Mouse (Mus musculus) frontal cortex, postnatal 14 days (tissue): Measurements from ENCODE around the gene Bri3.
"Not testable (repeated sequence)": the region's sequence is repeated elsewhere in the genome, so short reads cannot be mapped to it uniquely, and the experiment has no call there.

Experiments
- DNase-seq, 2 experiments: peaks; one replicate each; pipeline ENCODE4 v3.0.0; 2022; ENCODE audit warnings: low spot score in 2 of 2

Gene Bri3

GRCm38 (mm10) chr5:144358592-144358917 is 114.3 kb downstream of the Bri3 start:
- DNase-seq = no peak

- DNase-seq = no peak
Observed at GRCm38 (mm10) chr5:144359886-144360285, 115.6 kb downstream of the Bri3 start.

GRCm38 (mm10) chr5:144360346-144360745 is 116.1 kb downstream of the Bri3 start:
- DNase-seq = no peak

GRCm38 (mm10) chr5:144364680-144365357 is 120.6 kb downstream of the Bri3 start:
- no peak for DNase-seq

- DNase-seq = not testable (repeated sequence)
Observed at GRCm38 (mm10) chr5:144366551-144366950, 122.3 kb downstream of the Bri3 start.

- DNase-seq = no peak
Observed at GRCm38 (mm10) chr5:144368661-144369205, 124.5 kb downstream of the Bri3 start.

GRCm38 (mm10) chr5:144370986-144371385 is 126.7 kb downstream of the Bri3 start:
- no peak for DNase-seq

GRCm38 (mm10) chr5:144372177-144372576 is 127.9 kb downstream of the Bri3 start:
- DNase-seq = no peak

- no peak for DNase-seq
Observed at GRCm38 (mm10) chr5:144372885-144373284, 128.6 kb downstream of the Bri3 start.

GRCm38 (mm10) chr5:144379431-144379830 is 135.2 kb downstream of the Bri3 start:
- no peak for DNase-seq

GRCm38 (mm10) chr5:144380689-144381088 is 136.5 kb downstream of the Bri3 start:
- no peak for DNase-seq

GRCm38 (mm10) chr5:144381782-144382181 is 137.5 kb downstream of the Bri3 start:
- DNase-seq = no peak

- no peak for DNase-seq
Observed at GRCm38 (mm10) chr5:144383936-144384335, 139.7 kb downstream of the Bri3 start.

GRCm38 (mm10) chr5:144387851-144388250 is 143.6 kb downstream of the Bri3 start:
- DNase-seq = peak; percentile 20 to 59

- no peak for DNase-seq
Observed at GRCm38 (mm10) chr5:144394142-144394541, 149.9 kb downstream of the Bri3 start.

GRCm38 (mm10) chr5:144397566-144397965 is 153.3 kb downstream of the Bri3 start:
- DNase-seq = no peak

- DNase-seq = no peak
Observed at GRCm38 (mm10) chr5:144400821-144401220, 156.6 kb downstream of the Bri3 start.

- DNase-seq = no peak
Observed at GRCm38 (mm10) chr5:144406256-144406655, 162.0 kb downstream of the Bri3 start.

GRCm38 (mm10) chr5:144410666-144411065 is 166.4 kb downstream of the Bri3 start:
- DNase-seq = no peak

- DNase-seq = no peak
Observed at GRCm38 (mm10) chr5:144411702-144412101, 167.5 kb downstream of the Bri3 start.

- DNase-seq = no peak
Observed at GRCm38 (mm10) chr5:144412781-144413180, 168.5 kb downstream of the Bri3 start.

GRCm38 (mm10) chr5:144418456-144418855 is 174.2 kb downstream of the Bri3 start:
- no peak for DNase-seq

- no peak for DNase-seq
Observed at GRCm38 (mm10) chr5:144420001-144420400, 175.8 kb downstream of the Bri3 start.

GRCm38 (mm10) chr5:144426697-144427096 is 182.5 kb downstream of the Bri3 start:
- DNase-seq = no peak
